Mouse (Mus musculus) megakaryocyte, adult 5-6 weeks (primary cell): ENCODE data around the gene Tcirg1. TPM values are rescaled to one million over a fixed set of nuclear protein-coding genes. Genes with fewer than 3 reads are reported as not detected.

Experiments
- ATAC-seq: 2 replicates; pipeline ENCODE4 v1.8.0; 2016; ENCODE audit warnings: mild to moderate bottlenecking, inconsistent platforms; ENCODE audit not compliant: poor library complexity, severe bottlenecking
- total RNA-seq, 2 experiments: library from RNA; stranded (forward) in 1 of 2; stranded (reverse) in 1 of 2; fragments of 153-499, 151-499 nt in 1 of 2; fragments of 221-1000, 200-1000 nt in 1 of 2; gene quantifications; 2 replicates each; pipeline versions ENCODE4 v1.2.3 to v1.2.4; 2015 to 2017

Tcirg1 gene
- total RNA-seq, 2 experiments from 2014 or later: 197 to 315 TPM

DNA sequence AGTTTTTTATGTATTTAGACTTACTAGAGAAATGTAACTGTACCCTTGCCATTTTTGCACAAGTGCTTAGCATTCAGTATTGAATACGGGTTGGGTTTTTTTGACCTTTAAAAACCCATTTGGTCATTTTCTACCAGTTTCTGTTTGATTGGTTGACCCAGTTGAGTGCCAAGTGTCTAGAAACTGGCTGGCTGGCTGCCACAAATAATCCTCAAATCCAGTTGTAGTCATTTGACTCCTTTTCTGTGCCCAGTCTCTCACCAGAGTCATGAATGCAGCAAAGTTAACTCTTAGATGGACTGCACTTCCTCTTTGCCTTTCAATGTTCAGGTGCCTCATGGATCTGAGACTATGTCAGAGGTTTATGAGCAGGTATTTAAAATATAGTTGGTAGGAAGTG lies 53.0 kb downstream of the Tcirg1 start:
- no peak for ATAC-seq

DNA sequence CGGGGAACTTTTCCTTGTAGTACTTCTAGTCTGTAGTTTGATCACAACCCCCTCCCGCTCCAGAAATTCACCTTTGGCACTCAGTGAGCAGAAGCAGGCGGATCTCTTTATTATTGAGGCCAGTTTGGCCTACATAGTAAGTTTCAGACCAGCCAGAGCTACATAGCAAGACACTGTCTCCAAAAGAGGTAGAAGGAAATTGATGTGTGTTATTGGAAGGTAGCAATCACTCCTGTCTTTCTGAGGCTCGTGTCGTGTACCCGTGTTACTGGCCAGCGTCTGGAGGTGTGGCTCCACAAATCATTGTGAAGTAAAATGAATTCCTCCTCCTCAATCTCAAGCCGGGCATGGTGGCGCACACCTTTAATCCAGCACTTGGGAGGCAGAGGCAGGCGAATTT lies 53.8 kb downstream of the Tcirg1 start:
- no peak for ATAC-seq

DNA sequence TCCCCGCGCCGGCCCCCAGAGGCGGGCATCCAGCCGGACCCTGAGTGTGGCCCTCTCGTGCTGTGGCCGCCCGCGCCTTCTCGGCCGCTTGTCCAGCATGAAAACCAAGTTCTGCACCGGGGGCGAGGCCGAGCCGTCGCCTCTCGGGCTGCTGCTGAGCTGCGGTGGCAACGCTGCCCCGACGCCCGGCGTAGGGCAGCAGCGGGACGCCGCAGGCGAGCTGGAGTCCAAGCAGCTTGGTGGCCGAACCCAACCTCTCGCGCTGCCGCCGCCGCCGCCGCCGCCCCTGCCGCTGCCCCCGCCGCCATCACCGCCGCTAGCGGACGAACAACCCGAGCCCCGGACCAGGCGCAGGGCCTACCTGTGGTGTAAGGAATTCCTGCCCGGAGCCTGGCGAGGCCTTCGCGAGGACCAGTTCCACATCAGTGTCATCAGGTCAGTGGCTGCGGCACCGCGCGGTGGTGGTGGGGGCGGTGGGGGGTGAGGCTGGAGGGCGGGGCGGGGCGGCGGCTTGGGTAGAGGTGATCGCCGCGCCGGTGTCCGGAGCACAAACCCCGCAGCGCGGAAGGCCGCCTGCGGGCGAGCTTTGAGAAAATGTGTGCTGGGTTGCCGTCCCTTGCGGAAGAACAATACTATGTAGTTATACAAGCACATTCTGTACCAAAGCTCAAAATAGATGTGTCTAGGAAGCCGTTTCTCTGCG lies 54.8 kb downstream of the Tcirg1 start:
- peak; percentile 20; the same call in 1 of the 2 replicates for ATAC-seq

GRCm38 (mm10) chr19:3851502-3851962 lies 55.4 kb downstream of the Tcirg1 start, which contains the start of gene Chka:
Gene Chka (plus strand): TSS chr19:3851773.
- ATAC-seq: peak; percentile 96

DNA sequence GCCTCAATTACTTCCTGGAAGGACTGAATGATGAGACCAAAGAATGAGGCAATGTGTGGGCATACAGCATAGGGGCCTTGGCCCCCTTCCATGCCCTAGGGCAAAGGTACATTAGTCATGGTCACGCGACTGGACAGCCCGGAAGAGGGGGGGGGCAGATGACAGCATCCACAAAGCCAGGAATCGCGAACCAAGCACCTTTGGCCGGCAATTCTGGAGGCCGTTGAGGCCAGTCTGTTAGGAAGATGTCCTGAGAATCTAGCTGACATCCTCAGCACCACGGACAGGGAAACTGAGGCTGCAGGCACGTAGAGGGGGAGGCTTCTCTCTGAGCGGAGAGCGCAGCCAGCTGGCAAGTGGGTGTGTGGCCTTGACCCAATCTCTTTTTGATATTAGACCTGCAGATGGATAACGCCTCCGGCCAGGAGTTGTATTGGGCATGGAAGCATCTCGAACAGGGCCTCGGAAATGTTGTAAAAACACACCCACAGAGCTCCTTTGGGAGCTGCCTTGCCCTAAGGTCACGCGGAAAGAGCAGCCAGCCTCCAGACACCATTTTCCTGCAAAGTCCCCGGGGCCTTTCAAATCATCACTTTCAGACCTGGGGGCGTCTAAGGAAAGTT lies 56.0 kb downstream of the Tcirg1 start:
- ATAC-seq: 0 out of 2 replicates have a peak, but pooled peaks have one; percentile 2

DNA sequence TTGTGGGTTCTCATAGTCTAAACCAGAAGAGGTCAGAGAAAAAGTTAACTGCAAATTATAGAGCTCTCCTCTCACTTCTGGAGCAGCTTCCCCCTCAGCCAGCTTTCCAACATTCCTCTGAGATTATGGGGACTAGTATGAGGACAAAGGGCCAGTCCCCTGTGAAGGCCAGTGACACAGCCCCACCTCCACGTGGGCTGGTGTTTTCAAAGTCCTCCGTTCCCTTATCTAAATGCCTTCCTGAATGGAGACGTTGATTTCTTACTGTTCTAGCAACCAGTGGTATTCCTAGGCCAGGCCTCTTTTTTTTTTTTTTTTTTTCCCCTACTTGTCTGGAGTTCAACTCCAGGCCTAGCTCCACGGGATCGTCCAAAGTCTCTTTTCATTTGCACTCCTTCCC lies 56.9 kb downstream of the Tcirg1 start:
- no peak for ATAC-seq

DNA sequence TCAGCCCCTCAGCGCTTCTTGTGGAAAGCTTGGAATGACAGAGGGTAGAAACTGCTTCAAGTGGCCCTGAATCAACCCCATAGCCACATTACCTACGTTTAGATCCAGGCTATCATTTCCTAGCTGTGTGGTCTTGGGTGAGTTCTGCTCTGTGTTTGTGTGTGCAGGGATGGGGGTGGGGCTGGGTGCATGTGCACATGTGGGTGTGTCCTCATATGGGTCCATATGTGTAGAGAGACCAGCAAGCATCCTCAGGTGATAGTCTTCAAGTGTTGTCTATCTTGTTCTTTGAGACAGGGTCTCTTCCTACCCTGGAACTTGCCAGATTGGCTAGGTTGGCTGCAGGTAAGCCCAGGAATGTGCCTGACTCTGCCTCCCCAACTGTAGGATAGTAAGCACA lies 57.7 kb downstream of the Tcirg1 start:
- ATAC-seq: no peak

DNA sequence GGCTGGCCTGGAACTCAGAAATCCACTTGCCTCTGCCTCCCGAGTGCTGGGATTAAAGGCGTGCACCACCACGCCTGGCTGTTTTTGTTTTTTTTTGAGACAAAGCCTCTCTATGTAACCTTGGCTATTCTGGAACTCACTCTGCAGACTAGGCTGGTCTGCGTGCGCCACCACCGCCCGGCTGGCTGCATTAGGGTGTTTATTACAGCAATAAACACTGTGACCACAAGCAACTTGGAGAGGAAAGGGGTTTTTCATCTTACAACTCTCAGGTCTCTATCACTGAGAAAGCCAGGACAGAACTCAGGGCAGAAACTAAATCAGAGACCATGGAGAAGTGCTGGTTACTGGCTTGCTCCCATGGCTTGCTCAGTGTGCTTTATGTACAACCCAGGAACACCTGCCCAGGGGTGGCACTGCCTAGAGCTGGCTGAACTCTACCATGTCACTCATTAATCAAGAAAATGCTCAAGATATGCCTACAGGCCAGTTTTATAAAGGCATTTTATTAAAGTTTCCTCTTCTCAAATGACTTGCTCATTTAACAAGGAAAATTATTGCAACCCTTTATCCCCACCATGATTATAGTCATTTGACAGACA lies 58.6 kb downstream of the Tcirg1 start:
- ATAC-seq: no peak

DNA sequence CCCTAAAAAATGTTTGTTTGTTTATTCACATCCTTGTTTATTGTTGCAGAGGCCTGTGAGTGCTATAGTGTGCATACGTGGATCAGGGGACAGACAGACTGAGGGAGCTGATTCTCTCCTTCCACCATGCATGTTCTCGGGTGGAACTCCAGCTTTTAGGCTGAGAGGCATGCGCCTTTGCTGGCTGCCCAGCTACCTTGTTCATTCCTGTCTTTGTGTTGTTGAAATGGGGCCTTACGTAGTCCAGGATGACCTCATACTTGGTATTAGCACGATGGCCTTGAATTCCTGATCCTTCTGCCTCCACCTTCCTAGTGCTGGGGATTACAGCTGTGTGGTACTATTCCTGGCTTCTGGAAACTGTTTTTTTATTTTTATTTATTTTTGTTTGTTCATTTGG lies 59.2 kb downstream of the Tcirg1 start:
- ATAC-seq: no peak

GRCm38 (mm10) chr19:3846676-3847604 lies 60.0 kb downstream of the Tcirg1 start:
- ATAC-seq: no peak

Other genes starting within 250 kb of the Tcirg1 start
- gene Lrp5, start 220.6 kb downstream of the Tcirg1 start, total RNA-seq (2015): 15.2 and 17.9 TPM in 2 replicates
- 12.5 and 13.6 TPM in 2 replicates for gene Lrp5, start 220.6 kb downstream of the Tcirg1 start, total RNA-seq (2017)
- gene 1810055G02Rik, start 198.8 kb downstream of the Tcirg1 start, total RNA-seq (2015): 8.0 and 10.6 TPM in 2 replicates
- gene 1810055G02Rik, start 198.8 kb downstream of the Tcirg1 start, total RNA-seq (2017): 4.5 and 6.2 TPM in 2 replicates
- gene Kmt5b, start 139.7 kb downstream of the Tcirg1 start, total RNA-seq (2015): 25.8 and 28.5 TPM in 2 replicates
- 44.7 and 54.8 TPM in 2 replicates for gene Kmt5b, start 139.7 kb downstream of the Tcirg1 start, total RNA-seq (2017)
- 15.9 and 18.9 TPM in 2 replicates for gene Chka, start 55.4 kb downstream of the Tcirg1 start, total RNA-seq (2015)
- 19.2 and 22.0 TPM in 2 replicates for gene Chka, start 55.4 kb downstream of the Tcirg1 start, total RNA-seq (2017)
- 213 and 215 TPM in 2 replicates for gene Ndufs8, start 5.6 kb upstream of the Tcirg1 start, total RNA-seq (2015)
- 60.4 and 83.5 TPM in 2 replicates for gene Ndufs8, start 5.6 kb upstream of the Tcirg1 start, total RNA-seq (2017)
- 47.3 and 48.1 TPM in 2 replicates for gene Aldh3b1, start 22.7 kb upstream of the Tcirg1 start, total RNA-seq (2015)
- gene Aldh3b1, start 22.7 kb upstream of the Tcirg1 start, total RNA-seq (2017): 104 TPM in 2 replicates
- 242 and 258 TPM in 2 replicates for gene Unc93b1, start 28.1 kb upstream of the Tcirg1 start, total RNA-seq (2015)
- 447 and 483 TPM in 2 replicates for gene Unc93b1, start 28.1 kb upstream of the Tcirg1 start, total RNA-seq (2017)
- 1.4 and 2.7 TPM in 2 replicates for gene Aldh3b3, start 51.5 kb upstream of the Tcirg1 start, total RNA-seq (2015)
- gene Aldh3b3, start 51.5 kb upstream of the Tcirg1 start, total RNA-seq (2017): 2.4 TPM in 2 replicates
- gene Aldh3b2, start 65.2 kb upstream of the Tcirg1 start, total RNA-seq (2015): 0.18 and 2.2 TPM in 2 replicates
- 0.28 and 0.55 TPM in 2 replicates for gene Aldh3b2, start 65.2 kb upstream of the Tcirg1 start, total RNA-seq (2017)
- 0.51 and 0.62 TPM in 2 replicates for gene Acy3, start 79.4 kb upstream of the Tcirg1 start, total RNA-seq (2015)
- gene Acy3, start 79.4 kb upstream of the Tcirg1 start, total RNA-seq (2017): not detected in 2 replicates
- gene Tbx10, start 85.6 kb upstream of the Tcirg1 start, total RNA-seq (2015): not detected in 2 replicates
- not detected in 2 replicates for gene Tbx10, start 85.6 kb upstream of the Tcirg1 start, total RNA-seq (2017)
- 8.6 and 13.4 TPM in 2 replicates for gene Nudt8, start 93.4 kb upstream of the Tcirg1 start, total RNA-seq (2015)
- gene Nudt8, start 93.4 kb upstream of the Tcirg1 start, total RNA-seq (2017): 4.9 and 5.7 TPM in 2 replicates
- 0.45 TPM in 1 of 2 replicates, not detected in the other for gene Gm49405, start 93.5 kb upstream of the Tcirg1 start, total RNA-seq (2015)
- gene Gm49405, start 93.5 kb upstream of the Tcirg1 start, total RNA-seq (2017): 0.28 and 1.2 TPM in 2 replicates
- 1.2 and 1.5 TPM in 2 replicates for gene Doc2g, start 96.2 kb upstream of the Tcirg1 start, total RNA-seq (2015)
- gene Doc2g, start 96.2 kb upstream of the Tcirg1 start, total RNA-seq (2017): 0.18 and 0.37 TPM in 2 replicates
- gene Ndufv1, start 105.7 kb upstream of the Tcirg1 start, total RNA-seq (2015): 82.1 and 103 TPM in 2 replicates
- gene Ndufv1, start 105.7 kb upstream of the Tcirg1 start, total RNA-seq (2017): 151 and 169 TPM in 2 replicates
- gene Gstp1, start 130.9 kb upstream of the Tcirg1 start, total RNA-seq (2015): 257 and 287 TPM in 2 replicates
- 69.5 and 80.2 TPM in 2 replicates for gene Gstp1, start 130.9 kb upstream of the Tcirg1 start, total RNA-seq (2017)
- gene Gstp2, start 138.9 kb upstream of the Tcirg1 start, total RNA-seq (2015): 4.8 TPM in 1 of 2 replicates, not detected in the other
- 1.8 TPM in 1 of 2 replicates, not detected in the other for gene Gstp2, start 138.9 kb upstream of the Tcirg1 start, total RNA-seq (2017)
- gene Gstp3, start 152.4 kb upstream of the Tcirg1 start, total RNA-seq (2015): 3.0 and 5.0 TPM in 2 replicates
- 4.0 and 4.5 TPM in 2 replicates for gene Gstp3, start 152.4 kb upstream of the Tcirg1 start, total RNA-seq (2017)
- gene Cabp2, start 174.4 kb upstream of the Tcirg1 start, total RNA-seq (2015): not detected in 2 replicates
- gene Cabp2, start 174.4 kb upstream of the Tcirg1 start, total RNA-seq (2017): not detected in 2 replicates
- gene Cdk2ap2, start 190.0 kb upstream of the Tcirg1 start, total RNA-seq (2015): 245 and 277 TPM in 2 replicates
- gene Cdk2ap2, start 190.0 kb upstream of the Tcirg1 start, total RNA-seq (2017): 72.9 and 83.4 TPM in 2 replicates
- gene Pitpnm1, start 192.9 kb upstream of the Tcirg1 start, total RNA-seq (2015): 38.3 and 47.7 TPM in 2 replicates
- gene Pitpnm1, start 192.9 kb upstream of the Tcirg1 start, total RNA-seq (2017): 30.2 and 38.9 TPM in 2 replicates
- gene Aip, start 218.7 kb upstream of the Tcirg1 start, total RNA-seq (2015): 111 and 139 TPM in 2 replicates
- 72.5 and 76.7 TPM in 2 replicates for gene Aip, start 218.7 kb upstream of the Tcirg1 start, total RNA-seq (2017)
- not detected in 2 replicates for gene Gpr152, start 232.7 kb upstream of the Tcirg1 start, total RNA-seq (2015)
- gene Gpr152, start 232.7 kb upstream of the Tcirg1 start, total RNA-seq (2017): not detected in 2 replicates
- gene Cabp4, start 236.9 kb upstream of the Tcirg1 start, total RNA-seq (2015): 0.14 and 0.22 TPM in 2 replicates
- gene Cabp4, start 236.9 kb upstream of the Tcirg1 start, total RNA-seq (2017): not detected in 2 replicates
- 279 and 345 TPM in 2 replicates for gene Coro1b, start 241.5 kb upstream of the Tcirg1 start, total RNA-seq (2015)
- 142 and 161 TPM in 2 replicates for gene Coro1b, start 241.5 kb upstream of the Tcirg1 start, total RNA-seq (2017)
- 30.5 and 42.1 TPM in 2 replicates for gene Ptprcap, start 246.5 kb upstream of the Tcirg1 start, total RNA-seq (2015)
- 43.9 and 44.8 TPM in 2 replicates for gene Ptprcap, start 246.5 kb upstream of the Tcirg1 start, total RNA-seq (2017)